Mouse (Mus musculus) liver, postnatal 0 days (tissue): Measurements from ENCODE around the gene Rtl10. TPM values are rescaled to one million over a fixed set of nuclear protein-coding genes. Genes with fewer than 3 reads are reported as not detected.
A peak's percentile ranks its signal among the peaks of the same experiment; 100 is the strongest.

Source experiments
- ATAC-seq: fragments of 200-750 bp; cut with Nextera tagmentation; 2 replicates; pipeline ENCODE4 v1.8.0; 2017; ENCODE audit warnings: mild to moderate bottlenecking, moderate library complexity
- DNase-seq: peaks from one replicate; pipeline ENCODE4 v3.0.0-alpha.2; 2016
- H3K27ac ChIP-seq: fragments of 300-500 bp; sonication (generic); 2 replicates; pipeline ENCODE4 v1.5.1; 2014; ENCODE audit warnings: antibody characterized with exemption, moderate library complexity, mild to moderate bottlenecking, low read depth
- H3K27me3 ChIP-seq: fragments of 300-500 bp; sonication (generic); 2 replicates; pipeline ENCODE4 v1.6.1; 2014; ENCODE audit warnings: low read length, control low read depth, mixed read lengths; ENCODE audit not compliant: insufficient read depth
- H3K36me3 ChIP-seq: fragments of 300-500 bp; sonication (generic); replicated peaks from 2 replicates; pipeline ENCODE4 v1.6.1; 2014; ENCODE audit warnings: mild to moderate bottlenecking, control low read depth, low read length, moderate library complexity, mixed read lengths; ENCODE audit not compliant: insufficient read depth
- H3K4me1 ChIP-seq: fragments of 300-500 bp; sonication (generic); 2 replicates; pipeline ENCODE4 v1.6.1; 2014; ENCODE audit warnings: antibody characterized with exemption, mild to moderate bottlenecking, control low read depth; ENCODE audit not compliant: insufficient read depth
- H3K4me2 ChIP-seq: fragments of 300-500 bp; sonication (generic); 2 replicates; pipeline ENCODE4 v1.6.1; 2014; ENCODE audit warnings: low read depth, mild to moderate bottlenecking, low read length, moderate library complexity, mixed read lengths
- H3K4me3 ChIP-seq: fragments of 300-500 bp; sonication (generic); 2 replicates; pipeline ENCODE4 v1.5.1; 2014; ENCODE audit warnings: low read depth, low read length
- H3K9ac ChIP-seq: fragments of 300-500 bp; sonication (generic); replicated peaks from 2 replicates; pipeline ENCODE4 v1.6.1; 2014; ENCODE audit warnings: mild to moderate bottlenecking, moderate library complexity
- H3K9me3 ChIP-seq: fragments of 300-500 bp; sonication (generic); 2 replicates; pipeline ENCODE4 v1.6.1; 2016; ENCODE audit warnings: mild to moderate bottlenecking, control low read depth, low read length, mixed read lengths
- CTCF ChIP-seq: sonication (generic); IDR thresholded peaks from 2 replicates; pipeline ENCODE4 v1.5.1; 2016; ENCODE audit warnings: antibody characterized with exemption, low read depth
- EP300 ChIP-seq: IDR thresholded peaks from 2 replicates; pipeline ENCODE4 v1.6.1; 2016; ENCODE audit warnings: antibody characterized with exemption, low read depth, mild to moderate bottlenecking
- WGBS: fragments of 180-500 bp; shearing (Covaris S2); extraction: QIAGEN DNeasy Blood & Tissue Kit; methylation state at CpG from one replicate; pipeline ENCODE4 v1.1.7; 2014; ENCODE audit not compliant: insufficient replicate concordance; 5-methylcytosine and 5-hydroxymethylcytosine counted together
- polyA plus RNA-seq: library from polyadenylated mRNA; unstranded; fragments of >200 nt; fragmentation: Nextera tagmentation; extraction: Ambion mirVana; gene quantifications from 2 replicates; pipeline ENCODE4 v1.2.1, GENCODE M21; 2015

Rtl10 gene
- polyA plus RNA-seq, 1 experiment from 2014 or later, result 0.59 TPM

DNA sequence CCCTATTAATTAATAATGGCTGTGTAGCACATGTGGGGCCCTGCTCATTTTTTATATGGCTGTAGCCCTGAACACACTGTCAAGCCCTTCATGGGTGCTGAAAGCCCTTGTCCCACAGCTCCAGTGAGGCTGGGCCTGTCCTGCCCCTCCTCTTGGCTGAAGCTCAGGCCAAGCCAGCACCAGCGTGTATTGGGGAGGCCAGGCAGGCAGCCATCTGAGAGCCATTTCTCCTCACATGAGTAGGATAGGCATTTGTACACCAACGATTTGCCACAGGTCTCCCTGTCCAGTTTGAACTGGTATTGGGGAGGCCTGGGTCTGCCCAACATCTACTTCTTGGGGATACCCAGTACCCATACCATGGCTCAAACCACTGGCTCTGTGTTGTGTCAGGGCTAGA is 24.7 kb upstream of the Rtl10 start:
- Histone ChIP-seq H3K27ac (no peak overlapping the region), H3K27me3 (no peaks in the 10 kb centered on the region), H3K36me3 (peaks cover 85% of the 10 kb centered on the region), H3K4me1 (no peaks in the 10 kb centered on the region), H3K9ac (no peak overlapping the region), H3K4me2 (no peak overlapping the region), H3K4me3 (no peak overlapping the region), H3K9me3 (no peaks in the 10 kb centered on the region)
- 92% methylated on average over 2 of the region's 2 CpGs for WGBS
- no peak for DNase-seq
- TF ChIP-seq EP300, result no peak
- no peak for TF ChIP-seq CTCF
- ATAC-seq, result no peak

DNA sequence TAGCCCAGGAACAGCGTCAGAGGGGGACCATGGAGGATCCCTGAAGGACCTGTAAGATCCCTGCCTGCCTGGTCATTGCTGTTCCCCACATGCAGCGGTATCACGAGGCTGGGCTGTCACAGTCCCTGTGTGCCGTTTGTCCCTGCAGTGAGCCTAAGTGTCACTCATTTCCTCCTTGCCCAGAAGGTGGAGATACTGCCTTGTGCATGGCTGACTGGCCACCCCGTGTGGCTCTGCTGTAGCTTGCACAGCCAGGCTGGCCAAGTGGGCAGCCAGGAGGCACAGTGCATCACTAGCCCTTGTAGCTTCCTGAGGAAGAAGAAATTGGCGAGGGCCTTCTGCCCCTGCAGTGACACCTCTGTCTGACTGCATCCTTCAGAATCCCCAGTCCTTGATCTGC is 20.7 kb upstream of the Rtl10 start:
- DNase-seq (no peak), ATAC-seq (no peak)
- TF ChIP-seq CTCF, result 0 out of 2 replicates have a peak, but pooled peaks have one; percentile 23
- TF ChIP-seq EP300, result no peak
- Histone ChIP-seq H3K27me3 (no peaks in the 10 kb centered on the region), H3K9ac (no peak overlapping the region), H3K27ac (no peak overlapping the region), H3K36me3 (peaks cover 56% of the 10 kb centered on the region), H3K4me3 (no peak overlapping the region), H3K9me3 (no peaks in the 10 kb centered on the region), H3K4me2 (no peak overlapping the region), H3K4me1 (no peaks in the 10 kb centered on the region)
- WGBS, result 75% methylated on average over 6 of the region's 6 CpGs

DNA sequence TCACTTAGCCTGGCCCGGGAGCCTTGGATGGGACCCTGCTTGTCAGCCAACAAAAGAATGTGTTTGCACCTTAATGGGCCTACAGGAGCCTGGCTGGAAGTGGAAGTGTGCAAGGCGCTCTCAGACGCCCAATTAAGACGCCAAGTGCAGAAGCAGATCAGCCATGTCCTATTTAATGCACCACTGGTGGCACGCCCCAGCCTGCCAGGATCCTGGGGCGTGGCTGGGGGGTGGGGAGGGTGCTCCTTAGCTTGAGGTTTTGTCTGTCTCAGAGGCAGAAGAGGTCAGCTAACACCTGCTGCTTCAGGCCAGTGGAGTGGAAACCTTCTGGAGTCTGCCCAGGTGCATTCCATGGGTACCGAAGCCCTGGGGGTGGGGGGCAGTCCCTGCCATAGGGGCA is 19.0 kb upstream of the Rtl10 start:
- Histone ChIP-seq H3K9ac (no peak overlapping the region), H3K4me3 (no peak overlapping the region), H3K36me3 (peaks cover 40% of the 10 kb centered on the region), H3K27me3 (no peaks in the 10 kb centered on the region), H3K4me1 (no peaks in the 10 kb centered on the region), H3K4me2 (no peak overlapping the region), H3K9me3 (no peaks in the 10 kb centered on the region), H3K27ac (no peak overlapping the region)
- no peak for ATAC-seq
- TF ChIP-seq CTCF (no peak), EP300 (no peak)
- 71% methylated on average over 7 of the region's 7 CpGs for WGBS
- no peak for DNase-seq

DNA sequence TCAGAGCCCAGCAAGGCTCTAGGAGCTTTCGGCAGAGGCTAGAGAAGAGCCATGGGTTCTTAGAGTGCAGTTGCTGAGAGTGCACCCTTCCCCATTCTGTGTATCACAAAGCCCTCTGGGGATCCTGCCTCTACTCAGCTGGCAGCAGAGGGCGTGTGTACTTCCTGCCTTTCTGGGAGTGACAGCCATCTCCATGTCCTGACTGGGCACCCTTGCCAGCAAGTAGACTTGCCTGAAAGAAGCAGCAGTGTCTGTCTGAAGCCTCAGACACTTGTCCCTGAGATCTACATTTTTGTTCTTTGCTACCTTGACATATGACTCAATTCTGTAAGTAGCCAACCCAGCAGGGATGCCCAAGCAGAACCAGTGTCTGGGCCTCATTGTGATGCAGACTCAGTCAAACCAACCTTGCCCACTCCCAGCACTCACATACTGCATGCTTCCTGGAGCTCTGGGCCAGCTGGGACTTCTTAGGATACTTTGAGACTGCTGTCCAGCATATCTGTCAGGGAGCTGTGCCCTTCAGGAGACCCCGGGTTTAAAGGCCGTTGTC is 17.7 kb upstream of the Rtl10 start:
- peaks cover 28% of the 10 kb centered on the region for H3K36me3 ChIP-seq

DNA sequence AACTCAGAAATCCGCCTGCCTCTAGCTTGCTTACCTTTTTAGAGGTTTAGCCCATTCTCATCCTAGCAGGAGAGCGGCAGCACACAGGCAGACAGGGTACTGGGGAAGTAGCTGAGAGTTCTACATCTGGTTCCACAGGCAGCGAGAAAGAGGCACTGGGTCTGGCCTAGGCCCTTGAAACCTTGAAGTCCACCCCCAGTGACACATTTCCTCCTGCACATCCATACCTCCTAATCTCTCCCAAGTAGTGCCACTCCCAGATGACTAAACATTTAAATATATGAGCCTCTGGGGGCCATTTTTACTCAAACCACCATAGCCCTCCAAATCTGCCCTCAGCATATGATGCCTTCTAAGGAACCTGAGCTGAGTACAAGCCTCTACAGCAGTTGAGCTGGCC is 16.3 kb upstream of the Rtl10 start:
- Histone ChIP-seq H3K36me3 (peaks cover 16% of the 10 kb centered on the region), H3K4me2 (no peak overlapping the region), H3K27ac (no peak overlapping the region), H3K9me3 (no peaks in the 10 kb centered on the region), H3K4me3 (no peak overlapping the region), H3K9ac (no peak overlapping the region), H3K27me3 (no peaks in the 10 kb centered on the region), H3K4me1 (no peaks in the 10 kb centered on the region)
- 84% methylated on average over 3 of the region's 3 CpGs for WGBS
- TF ChIP-seq CTCF (no peak), EP300 (no peak)
- ATAC-seq, result no peak
- DNase-seq, result no peak

More for the DNA sequence above, 17.7 kb upstream of the Rtl10 start:
- 74% methylated on average over 4 of the region's 4 CpGs for WGBS
- Histone ChIP-seq H3K9me3 (no peaks in the 10 kb centered on the region), H3K27me3 (no peaks in the 10 kb centered on the region), H3K4me1 (no peaks in the 10 kb centered on the region), H3K4me2 (no peak overlapping the region), H3K4me3 (no peak overlapping the region), H3K9ac (no peak overlapping the region), H3K27ac (no peak overlapping the region)
- DNase-seq (no peak), ATAC-seq (no peak)
- TF ChIP-seq EP300, result no peak
- peak; percentile 39 for TF ChIP-seq CTCF

DNA sequence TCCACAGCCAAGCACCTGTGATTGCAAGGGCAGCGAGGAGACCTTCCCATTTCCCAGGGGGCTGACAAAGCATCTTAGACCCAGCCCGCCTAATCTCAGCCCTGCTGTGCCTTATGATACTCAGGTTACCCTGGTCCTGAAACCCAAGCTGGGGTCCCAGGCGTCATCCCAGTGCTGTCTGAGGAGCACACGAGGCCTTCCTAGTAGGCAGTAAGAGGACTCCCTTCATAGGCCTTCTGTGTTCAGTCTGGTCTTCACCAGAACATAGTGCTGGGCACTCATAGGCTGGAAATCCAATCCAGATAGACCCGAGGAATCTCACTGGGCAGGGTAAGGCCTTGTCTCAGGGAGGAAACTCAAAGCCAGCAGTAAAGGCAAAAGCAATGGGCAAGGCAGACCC is 14.9 kb upstream of the Rtl10 start:
- no peak for DNase-seq
- ATAC-seq, result no peak
- Histone ChIP-seq H3K4me3 (no peak overlapping the region), H3K9me3 (no peaks in the 10 kb centered on the region), H3K4me2 (no peak overlapping the region), H3K27ac (no peak overlapping the region), H3K9ac (no peak overlapping the region), H3K36me3 (peaks cover 3% of the 10 kb centered on the region; the same call in 1 of the 2 replicates), H3K27me3 (no peaks in the 10 kb centered on the region), H3K4me1 (no peaks in the 10 kb centered on the region)
- TF ChIP-seq CTCF (no peak), EP300 (no peak)
- WGBS, result 81% methylated on average over 5 of the region's 5 CpGs

DNA sequence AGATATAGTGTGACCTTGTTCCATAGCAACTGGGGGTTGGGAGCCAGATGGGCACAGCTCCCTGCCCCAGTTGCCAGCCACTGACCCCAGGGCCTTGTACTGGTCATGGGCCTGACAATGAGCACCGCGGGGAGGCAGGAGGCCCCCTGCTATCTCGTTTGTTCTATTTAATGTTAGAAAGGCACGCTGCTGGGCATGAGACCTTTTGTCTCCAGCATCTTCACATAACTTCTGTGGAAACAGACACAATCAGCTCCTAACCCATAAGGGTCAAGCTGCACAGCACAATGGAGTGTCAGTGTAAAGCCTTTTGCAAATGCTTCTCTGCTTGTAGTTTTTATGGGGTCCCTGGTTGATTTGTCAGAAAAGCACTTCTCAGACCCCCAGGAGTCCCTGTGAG is 14.3 kb upstream of the Rtl10 start:
- Histone ChIP-seq H3K27ac (no peak overlapping the region), H3K36me3 (peaks cover 2% of the 10 kb centered on the region; the same call in 1 of the 2 replicates), H3K9ac (no peak overlapping the region), H3K4me3 (no peak overlapping the region), H3K9me3 (no peaks in the 10 kb centered on the region), H3K27me3 (no peaks in the 10 kb centered on the region), H3K4me1 (no peaks in the 10 kb centered on the region), H3K4me2 (no peak overlapping the region)
- no peak for TF ChIP-seq CTCF
- no peak for TF ChIP-seq EP300
- 64% methylated on average over 4 of the region's 4 CpGs for WGBS
- ATAC-seq, result no peak
- DNase-seq, result no peak
